Comparison of ENCODE assay signal across 8 mouse cellular contexts in the genomic region with DNA sequence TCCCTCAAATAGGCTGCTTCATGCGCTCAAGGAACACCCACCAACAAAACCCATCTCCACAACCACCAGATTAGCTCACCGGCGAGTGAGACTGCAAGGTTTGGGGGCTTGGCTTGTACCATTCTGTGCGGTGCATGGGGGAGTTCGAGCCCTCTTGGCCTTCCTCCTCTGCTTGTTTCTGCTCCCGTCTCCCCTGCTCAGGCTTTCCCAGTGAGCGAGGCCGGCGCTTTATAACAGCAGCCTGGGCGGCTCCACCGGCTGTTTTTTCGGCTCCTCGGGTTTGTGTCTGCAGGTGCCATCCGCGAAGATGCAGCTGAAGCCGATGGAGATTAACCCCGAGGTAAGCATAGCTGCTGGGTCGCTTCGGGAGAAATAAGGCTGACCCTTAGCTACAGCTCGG. TPM values are rescaled to one million over a fixed set of nuclear protein-coding genes. Genes with fewer than 3 reads are reported as not detected.
DNase-seq lines count a peak whose midpoint lies in the region; ATAC-seq and TF ChIP-seq lines count a peak whose summit lies in the region.

Gene Uchl1, plus strand, starts transcription at position 109 of the 400 bp plus-strand sequence.

- H3K27ac ChIP-seq in forebrain, embryonic 14.5 days (ENCODE audit: low read depth, low read length): peak within 1 kb of the TSS; percentile 75
- H3K27ac ChIP-seq in liver, embryonic 15.5 days (replicated peaks): no peak within 1 kb of the TSS

- peak within 1 kb of the TSS; percentile 89 for H3K9ac ChIP-seq in forebrain, embryonic 14.5 days (ENCODE audit: low read length)
- H3K9ac ChIP-seq in liver, embryonic 15.5 days: no peak within 1 kb of the TSS

- TF ChIP-seq CTCF in E14TG2a.4 (conservative IDR thresholded peaks at IDR 0.05; ENCODE audit: low read length): no peak

- peaks cover 34% of the 10 kb centered on the region for H3K36me3 ChIP-seq in E14TG2a.4 (ENCODE audit: insufficient read depth, low read length)
- peaks cover 14% of the 10 kb centered on the region for H3K36me3 ChIP-seq in forebrain, embryonic 14.5 days (ENCODE audit: control insufficient read depth, insufficient read depth, low read length)
- no peaks in the 10 kb centered on the region for H3K36me3 ChIP-seq in liver, embryonic 15.5 days (replicated peaks)

- H3K27me3 ChIP-seq in E14TG2a.4 (ENCODE audit: insufficient read depth, low read length): peaks cover 13% of the 10 kb centered on the region
- no peaks in the 10 kb centered on the region for H3K27me3 ChIP-seq in forebrain, embryonic 14.5 days (replicated peaks; ENCODE audit: control insufficient read depth, insufficient read depth, low read length)
- H3K27me3 ChIP-seq in liver, embryonic 15.5 days: peaks cover 50% of the 10 kb centered on the region

- under 1% methylated on average over 20 of the region's 20 CpGs for WGBS in forebrain, embryonic 14.5 days
- WGBS in liver, embryonic 15.5 days (ENCODE audit: insufficient replicate concordance): under 1% methylated on average over 20 of the region's 20 CpGs

- peak within 1 kb of the TSS; percentile 84 for H3K4me2 ChIP-seq in forebrain, embryonic 14.5 days (ENCODE audit: low read length)
- peak within 1 kb of the TSS; percentile 57 for H3K4me2 ChIP-seq in liver, embryonic 15.5 days

- intact Hi-C loops in heart, postnatal 14 days (cut with DNase I): loop anchor here (5.0 kb wide), 1 partner anchor 54 kb away; no protein-coding TSS in a partner anchor

- H3K4me1 ChIP-seq in E14TG2a.4 (replicated peaks; ENCODE audit: low read depth, low read length): peaks cover 42% of the 10 kb centered on the region
- H3K4me1 ChIP-seq in forebrain, embryonic 14.5 days (ENCODE audit: control insufficient read depth, insufficient read depth, low read length): peaks cover 22% of the 10 kb centered on the region
- peaks cover 11% of the 10 kb centered on the region for H3K4me1 ChIP-seq in liver, embryonic 15.5 days (replicated peaks)

- no peaks in the 10 kb centered on the region for H3K9me3 ChIP-seq in E14TG2a.4 (ENCODE audit: low read length)
- H3K9me3 ChIP-seq in forebrain, embryonic 14.5 days (replicated peaks; ENCODE audit: control insufficient read depth, low read length): no peaks in the 10 kb centered on the region
- no peaks in the 10 kb centered on the region for H3K9me3 ChIP-seq in liver, embryonic 15.5 days (replicated peaks)

- H3K4me3 ChIP-seq in E14TG2a.4 (replicated peaks; ENCODE audit: low read length): peak within 1 kb of the TSS; percentile 92
- H3K4me3 ChIP-seq in forebrain, embryonic 14.5 days (ENCODE audit: low read depth, low read length): peak within 1 kb of the TSS; percentile 77
- H3K4me3 ChIP-seq in liver, embryonic 15.5 days (replicated peaks): peak within 1 kb of the TSS; percentile 28

- peak; percentile 94 for ATAC-seq in forebrain, embryonic 14.5 days
- no peak for ATAC-seq in liver, embryonic 15.5 days (ENCODE audit: insufficient read depth)

- DNase-seq in c-Kit-positive CD71-negative TER-119-negative erythroid progenitor cells, embryonic 14.5 days (ENCODE audit: low read depth): peak; percentile 47
- peak; percentile 98 for DNase-seq in forebrain, embryonic 14.5 days (ENCODE audit: low spot score)
- DNase-seq in heart, postnatal 14 days: peak; percentile 48 to 58
- peak; percentile 92 for DNase-seq in layer of hippocampus, adult 11-12 months (ENCODE audit: low spot score)
- DNase-seq in ovary, adult 18-20 months (ENCODE audit: low spot score): peak; percentile 60
- peak; percentile 61 for DNase-seq in thymus, postnatal 0 days (ENCODE audit: low spot score)

RNA-seq across cellular contexts. Expression of gene Uchl1, which starts in this region (rescaled TPM):
- 1,206 and 1,411 TPM in 2 replicates for polyA plus RNA-seq in forebrain, embryonic 14.5 days (2014; fragmentation: Nextera tagmentation; extraction: Ambion mirVana)
- 10 to 100 TPM; 13.8 to 14.1 TPM for total RNA-seq in heart, postnatal 14 days (2021)
- polyA plus RNA-seq in liver, embryonic 15.5 days (2015; fragmentation: Nextera tagmentation; extraction: Ambion mirVana): 1.5 and 2.3 TPM in 2 replicates
- polyA plus RNA-seq in thymus, postnatal 0 days (2015; fragmentation: Nextera tagmentation; extraction: Ambion mirVana): 3.8 and 4.3 TPM in 2 replicates

Comparison
In these comparisons a context has a peak if more than half of its experiments do, and no peak if none do; other contexts are left out.
1. RNA of gene Uchl1 (polyA plus RNA-seq): 1,206 to 1,411 TPM in forebrain, embryonic 14.5 days; 3.8 to 4.3 TPM in thymus, postnatal 0 days and 1.5 to 2.3 TPM in liver, embryonic 15.5 days; every median in the first group is over 100 times any median in the second.
2. H3K4me3 ChIP-seq: peak in every context shown above with its lines; median percentile 92 in E14TG2a.4; 77 in forebrain, embryonic 14.5 days; 28 in liver, embryonic 15.5 days.
3. DNase-seq: peak in every context shown above with its lines; median percentile 98 in forebrain, embryonic 14.5 days; 92 in layer of hippocampus, adult 11-12 months; 61 in thymus, postnatal 0 days; 60 in ovary, adult 18-20 months; 53 in heart, postnatal 14 days; 47 in c-Kit-positive CD71-negative TER-119-negative erythroid progenitor cells, embryonic 14.5 days.